Mouse (Mus musculus) brain, embryonic 14.5 days (tissue): ENCODE results near the gene Litaf.

Experiments used
- CTCF ChIP-seq: fragments of 200-500 bp; IDR thresholded peaks from 2 replicates; pipeline ENCODE4 v1.5.1; 2012; ENCODE audit warnings: inconsistent platforms, mild to moderate bottlenecking, moderate library complexity, borderline replicate concordance; ENCODE audit not compliant: insufficient read depth, insufficient read length; ENCODE audit errors: extremely low read depth
- POLR2A ChIP-seq: fragments of 200-500 bp; IDR thresholded peaks from 2 replicates; pipeline ENCODE4 v1.6.1; 2012; ENCODE audit warnings: mild to moderate bottlenecking, inconsistent platforms, borderline replicate concordance; ENCODE audit not compliant: poor library complexity, insufficient read depth, insufficient read length, severe bottlenecking; ENCODE audit errors: extremely low read depth

- TF ChIP-seq POLR2A = no peak
- no peak for TF ChIP-seq CTCF
These were observed 2.9 kb downstream of the Litaf start for GRCm38 (mm10) chr16:11062794-11063721.
